Mouse (Mus musculus) myocyte (in vitro differentiated cells): ENCODE results near the gene Gm45233. TPM values are rescaled to one million over a fixed set of nuclear protein-coding genes. Genes with fewer than 3 reads are reported as not detected.

Experiments used
- H3K27me3 ChIP-seq: one replicate; pipeline ENCODE4 v1.6.1; 2011; ENCODE audit not compliant: control insufficient read depth, insufficient read depth, insufficient read length
- H3K36me3 ChIP-seq: one replicate; pipeline ENCODE4 v1.6.1; 2011; ENCODE audit not compliant: control insufficient read depth, insufficient read depth
- H3K4me2 ChIP-seq: one replicate; pipeline ENCODE4 v1.6.1; 2011; ENCODE audit warnings: low read depth, control low read depth
- H3K4me3 ChIP-seq: one replicate; pipeline ENCODE4 v1.5.1; 2011; ENCODE audit warnings: mild to moderate bottlenecking, control low read depth, moderate library complexity
- H3K79me2 ChIP-seq: one replicate; pipeline ENCODE4 v1.6.1; 2011; ENCODE audit not compliant: control insufficient read depth, insufficient read depth
- H3ac ChIP-seq: one replicate; pipeline ENCODE4 v1.6.1; 2011; ENCODE audit not compliant: control insufficient read depth, insufficient read length
- CEBPB ChIP-seq: IDR thresholded peaks from 2 replicates; pipeline ENCODE4 v1.6.1; 2011; ENCODE audit warnings: mild to moderate bottlenecking, moderate library complexity; ENCODE audit not compliant: poor library complexity, insufficient read depth, severe bottlenecking
- E2F4 ChIP-seq: IDR thresholded peaks from one replicate; pipeline ENCODE4 v1.6.1; 2011; ENCODE audit warnings: mild to moderate bottlenecking, control low read depth, moderate library complexity; ENCODE audit not compliant: insufficient read depth
- MAX ChIP-seq: IDR thresholded peaks from one replicate; pipeline ENCODE4 v1.6.1; 2011; ENCODE audit warnings: low read depth, mild to moderate bottlenecking, control low read depth
- MYOD1 ChIP-seq, 3 experiments: IDR thresholded peaks; one replicate each; pipeline ENCODE4 v1.6.1; 2011; ENCODE audit warnings: control low read depth in 2 of 3, low read depth in 2 of 3, mild to moderate bottlenecking in 2 of 3, moderate library complexity in 1 of 3; ENCODE audit not compliant: insufficient read length in 2 of 3, control insufficient read depth in 1 of 3
- MYOG ChIP-seq, 3 experiments: IDR thresholded peaks; one replicate each; pipeline ENCODE4 v1.6.1; 2011; ENCODE audit warnings: control low read depth in 2 of 3, low read depth in 2 of 3, mild to moderate bottlenecking in 2 of 3; ENCODE audit not compliant: insufficient read length in 2 of 3, control insufficient read depth in 1 of 3, insufficient read depth in 1 of 3
- POLR2A ChIP-seq: IDR thresholded peaks from one replicate; pipeline ENCODE4 v1.6.1; 2011; ENCODE audit warnings: low read depth, mild to moderate bottlenecking, control low read depth, moderate library complexity; ENCODE audit not compliant: insufficient read length
- POLR2AphosphoS2 ChIP-seq: IDR thresholded peaks from one replicate; pipeline ENCODE4 v1.6.1; 2011; ENCODE audit warnings: low read depth, control low read depth; ENCODE audit not compliant: insufficient read length
- REST ChIP-seq: IDR thresholded peaks from one replicate; pipeline ENCODE4 v1.6.1; 2011; ENCODE audit warnings: mild to moderate bottlenecking, control low read depth, moderate library complexity; ENCODE audit not compliant: insufficient read depth, insufficient read length
- SRF ChIP-seq: IDR thresholded peaks from one replicate; pipeline ENCODE4 v1.6.1; 2011; ENCODE audit warnings: low read depth; ENCODE audit not compliant: control insufficient read depth, insufficient read length
- TCF12 ChIP-seq: IDR thresholded peaks from one replicate; pipeline ENCODE4 v1.6.1; 2011; ENCODE audit warnings: mild to moderate bottlenecking, control low read depth; ENCODE audit not compliant: poor library complexity, insufficient read depth, severe bottlenecking
- TCF3 ChIP-seq: IDR thresholded peaks from one replicate; pipeline ENCODE4 v1.6.1; 2011; ENCODE audit warnings: low read depth, control low read depth; ENCODE audit not compliant: insufficient read length
- USF1 ChIP-seq: IDR thresholded peaks from one replicate; pipeline ENCODE4 v1.6.1; 2011; ENCODE audit warnings: low read depth, mild to moderate bottlenecking, control low read depth, moderate library complexity
- polyA plus RNA-seq: library from polyadenylated mRNA; unstranded; fragments of >200 nt; fragmentation: generic; extraction: Trizol; gene quantifications from one replicate; pipeline ENCODE4 v1.2.1, GENCODE M21; 2012; ENCODE audit warnings: missing spikeins

Gene Gm45233
- polyA plus RNA-seq, 1 experiment: 0.12 TPM

- H3K4me2 ChIP-seq: no peak overlapping the region
- peaks cover 3% of the 10 kb centered on the region for H3K36me3 ChIP-seq
- H3K27me3 ChIP-seq: no peaks in the 10 kb centered on the region
- TF ChIP-seq USF1: no peak
- no peak for TF ChIP-seq E2F4
- TF ChIP-seq TCF12: no peak
- TF ChIP-seq POLR2A: no peak
- no peak overlapping the region for H3ac ChIP-seq
- H3K4me3 ChIP-seq: no peak overlapping the region
- no peaks in the 10 kb centered on the region for H3K79me2 ChIP-seq
These were observed 9.8 kb downstream of the Gm45233 start for GRCm38 (mm10) chr7:43453599-43454355.

- H3ac ChIP-seq: no peak overlapping the region
These were observed 10.4 kb downstream of the Gm45233 start for GRCm38 (mm10) chr7:43454371-43454770.

GRCm38 (mm10) chr7:43462851-43463250 is 18.9 kb downstream of the Gm45233 start, which contains the start of gene Vsig10l:
Gene Vsig10l (plus strand): TSS chr7:43463151.
- no peak within 1 kb of the TSS for H3ac ChIP-seq
- H3K4me3 ChIP-seq: no peak within 1 kb of the TSS
- no peaks in the 10 kb centered on the region for H3K79me2 ChIP-seq
- no peaks in the 10 kb centered on the region for H3K36me3 ChIP-seq
- TF ChIP-seq MYOG (IDR thresholded peaks at IDR 0.05; ENCODE audit: control insufficient read depth in 1 of 3, insufficient read depth in 1 of 3, insufficient read length in 2 of 3, low read depth in 2 of 3) (no peak), USF1 (no peak), SRF (no peak), REST (no peak), TCF3 (no peak), CEBPB (no peak), E2F4 (no peak), POLR2AphosphoS2 (no peak), MAX (no peak), MYOD1 (IDR thresholded peaks at IDR 0.05; ENCODE audit: control insufficient read depth in 1 of 3, insufficient read length in 2 of 3, low read depth in 2 of 3) (no peak), TCF12 (no peak), POLR2A (no peak)
- H3K27me3 ChIP-seq: no peaks in the 10 kb centered on the region
- no peak within 1 kb of the TSS for H3K4me2 ChIP-seq

More at GRCm38 (mm10) chr7:43454371-43454770, 10.4 kb downstream of the Gm45233 start:
- no peaks in the 10 kb centered on the region for H3K27me3 ChIP-seq
- H3K4me3 ChIP-seq: no peak overlapping the region
- H3K36me3 ChIP-seq: peaks cover 3% of the 10 kb centered on the region
- H3K4me2 ChIP-seq: no peak overlapping the region
- H3K79me2 ChIP-seq: no peaks in the 10 kb centered on the region
- TF ChIP-seq MYOG (IDR thresholded peaks at IDR 0.05; ENCODE audit: control insufficient read depth in 1 of 3, insufficient read depth in 1 of 3, insufficient read length in 2 of 3, low read depth in 2 of 3) (no peak), MAX (no peak), SRF (no peak), POLR2A (no peak), USF1 (no peak), TCF12 (no peak), E2F4 (no peak)

GRCm38 (mm10) chr7:43463976-43464375 is 20.0 kb downstream of the Gm45233 start:
- no peak overlapping the region for H3ac ChIP-seq
- H3K4me3 ChIP-seq: no peak overlapping the region
- H3K4me2 ChIP-seq: no peak overlapping the region
- H3K36me3 ChIP-seq: no peaks in the 10 kb centered on the region
- no peaks in the 10 kb centered on the region for H3K79me2 ChIP-seq
- TF ChIP-seq SRF (no peak), E2F4 (no peak), POLR2A (no peak), REST (no peak), USF1 (no peak), MYOG (IDR thresholded peaks at IDR 0.05; ENCODE audit: control insufficient read depth in 1 of 3, insufficient read depth in 1 of 3, insufficient read length in 2 of 3, low read depth in 2 of 3) (no peak), MYOD1 (IDR thresholded peaks at IDR 0.05; ENCODE audit: control insufficient read depth in 1 of 3, insufficient read length in 2 of 3, low read depth in 2 of 3) (no peak), TCF3 (no peak), POLR2AphosphoS2 (no peak), TCF12 (no peak)
- H3K27me3 ChIP-seq: no peaks in the 10 kb centered on the region

- H3K4me2 ChIP-seq: peak overlapping the region; percentile 97
- TF ChIP-seq MYOD1 (IDR thresholded peaks at IDR 0.05; ENCODE audit: control insufficient read depth in 1 of 3, insufficient read length in 2 of 3, low read depth in 2 of 3) (peak in 1 of 3 experiments; percentile 2), POLR2A (no peak)
- no peaks in the 10 kb centered on the region for H3K36me3 ChIP-seq
- no peaks in the 10 kb centered on the region for H3K79me2 ChIP-seq
- peak overlapping the region; percentile 32 for H3K4me3 ChIP-seq
- H3K27me3 ChIP-seq: no peaks in the 10 kb centered on the region
- H3ac ChIP-seq: no peak overlapping the region
These were observed 21.0 kb downstream of the Gm45233 start for GRCm38 (mm10) chr7:43464864-43465343.
